Mouse (Mus musculus) liver, embryonic 14.5 days (tissue): ENCODE results near the gene C2cd2. TPM values are rescaled to one million over a fixed set of nuclear protein-coding genes. Genes with fewer than 3 reads are reported as not detected.

Source experiments
- ATAC-seq: fragments of 200-750 bp; cut with Nextera tagmentation; 2 replicates; pipeline ENCODE4 v1.8.0; 2017; ENCODE audit warnings: moderate number of reproducible peaks, mild to moderate bottlenecking, moderate library complexity; ENCODE audit not compliant: insufficient read depth
- DNase-seq, 3 experiments: peaks; one replicate each; pipeline ENCODE4 v3.0.0-alpha.2; 2012 to 2013; ENCODE audit warnings: low read depth in 3 of 3, low spot score in 3 of 3
- H3K27ac ChIP-seq: fragments of 300-500 bp; sonication (generic); 2 replicates; pipeline ENCODE4 v1.5.1; 2014; ENCODE audit warnings: moderate library complexity, mild to moderate bottlenecking, control low read depth, inconsistent platforms
- H3K27me3 ChIP-seq: fragments of 300-500 bp; sonication (generic); 2 replicates; pipeline ENCODE4 v1.6.1; 2014; ENCODE audit warnings: mild to moderate bottlenecking, low read length, moderate library complexity; ENCODE audit not compliant: control insufficient read depth, insufficient read depth
- H3K36me3 ChIP-seq: fragments of 300-500 bp; sonication (generic); replicated peaks from 2 replicates; pipeline ENCODE4 v1.6.1; 2014; ENCODE audit warnings: low read depth; ENCODE audit not compliant: control insufficient read depth, insufficient read depth
- H3K4me1 ChIP-seq, 2 experiments: fragments of 200-500 bp in 1 of 2; fragments of 300-500 bp in 1 of 2; sonication (generic) in 1 of 2; replicated peaks; 2 replicates each; pipeline ENCODE4 v1.6.1; 2012 to 2014; ENCODE audit warnings: antibody characterized with exemption in 1 of 2, inconsistent platforms in 1 of 2, low read length in 1 of 2; ENCODE audit not compliant: control insufficient read depth in 2 of 2, insufficient read depth in 2 of 2
- H3K4me2 ChIP-seq: fragments of 300-500 bp; sonication (generic); 2 replicates; pipeline ENCODE4 v1.6.1; 2014; ENCODE audit warnings: low read depth, mild to moderate bottlenecking, control low read depth, moderate library complexity
- H3K4me3 ChIP-seq, 2 experiments: fragments of 200-500 bp in 1 of 2; fragments of 300-500 bp in 1 of 2; sonication (generic) in 1 of 2; 2 replicates each; pipeline ENCODE4 v1.5.1; 2012 to 2014; ENCODE audit warnings: low read depth in 2 of 2, low read length in 2 of 2, mild to moderate bottlenecking in 2 of 2, control low read depth in 1 of 2, inconsistent platforms in 1 of 2, moderate library complexity in 1 of 2; ENCODE audit not compliant: insufficient read depth in 1 of 2
- H3K9ac ChIP-seq: fragments of 300-500 bp; sonication (generic); replicated peaks from 2 replicates; pipeline ENCODE4 v1.6.1; 2014; ENCODE audit warnings: mild to moderate bottlenecking, control low read depth, moderate library complexity
- H3K9me3 ChIP-seq: fragments of 300-500 bp; sonication (generic); 2 replicates; pipeline ENCODE4 v1.6.1; 2016; ENCODE audit warnings: low read length, mixed read lengths; ENCODE audit not compliant: control insufficient read depth
- CTCF ChIP-seq: IDR thresholded peaks from 2 replicates; pipeline ENCODE4 v1.5.1; 2016; ENCODE audit warnings: antibody characterized with exemption, low read depth, control low read depth
- EP300 ChIP-seq: IDR thresholded peaks from 2 replicates; pipeline ENCODE4 v1.6.1; 2016; ENCODE audit warnings: antibody characterized with exemption, low read depth
- WGBS: fragments of 180-500 bp; shearing (Covaris S2); extraction: QIAGEN DNeasy Blood & Tissue Kit; methylation state at CpG from one replicate; pipeline ENCODE4 v1.1.7; 2014; ENCODE audit not compliant: insufficient replicate concordance; 5-methylcytosine and 5-hydroxymethylcytosine counted together
- polyA plus RNA-seq, 2 experiments: library from polyadenylated mRNA; depleted of rRNA in 1 of 2; stranded (reverse) in 1 of 2; unstranded in 1 of 2; fragments of >200 nt; fragmentation: Nextera tagmentation in 1 of 2; extraction: Ambion mirVana in 1 of 2; gene quantifications; 2 replicates each; pipeline versions ENCODE4 v1.2.1 to v1.2.3; 2012 to 2014

C2cd2 gene
- polyA plus RNA-seq, 2 experiments = 1.9 to 4.6 TPM

DNA sequence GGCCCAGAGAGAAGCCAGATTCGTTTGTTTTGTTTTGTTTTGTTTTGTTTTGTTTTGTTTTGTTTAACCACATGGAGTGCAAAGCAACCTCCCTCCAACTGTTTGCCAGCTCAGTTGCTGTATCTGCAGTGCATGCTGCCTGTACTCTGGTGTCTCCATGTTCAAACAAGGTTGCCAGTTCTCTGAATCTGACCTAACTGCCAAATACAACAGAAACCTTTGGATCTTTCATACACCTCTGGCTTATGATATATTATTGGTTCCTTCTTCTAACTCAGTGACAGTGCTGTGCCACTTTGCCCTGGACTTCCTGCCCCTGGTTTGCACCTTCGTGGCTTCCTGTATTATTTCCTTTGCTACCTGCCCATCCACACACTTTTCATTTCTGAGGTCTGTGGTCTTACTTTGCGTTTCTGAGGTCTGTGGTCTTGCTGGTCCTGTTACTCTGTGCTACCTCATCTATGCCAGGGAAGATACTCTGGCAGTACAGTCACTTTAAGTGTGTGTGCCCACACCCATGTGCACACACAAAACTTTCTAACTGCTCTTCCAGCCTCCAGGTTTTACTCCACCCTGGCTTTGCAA, 1.6 kb upstream of the C2cd2 start:
- Histone ChIP-seq H3K4me3 (no peak overlapping the region), H3K27ac (no peak overlapping the region), H3K36me3 (no peaks in the 10 kb centered on the region), H3K4me1 (peaks cover 25 to 27% of the 10 kb centered on the region in 2 experiments), H3K9ac (no peak overlapping the region), H3K4me2 (no peak overlapping the region), H3K27me3 (no peaks in the 10 kb centered on the region), H3K9me3 (no peaks in the 10 kb centered on the region)
- 57% methylated on average over 3 of the region's 3 CpGs for WGBS
- no peak for TF ChIP-seq EP300
- TF ChIP-seq CTCF = no peak
- ATAC-seq (no peak), DNase-seq (no peak)

DNA sequence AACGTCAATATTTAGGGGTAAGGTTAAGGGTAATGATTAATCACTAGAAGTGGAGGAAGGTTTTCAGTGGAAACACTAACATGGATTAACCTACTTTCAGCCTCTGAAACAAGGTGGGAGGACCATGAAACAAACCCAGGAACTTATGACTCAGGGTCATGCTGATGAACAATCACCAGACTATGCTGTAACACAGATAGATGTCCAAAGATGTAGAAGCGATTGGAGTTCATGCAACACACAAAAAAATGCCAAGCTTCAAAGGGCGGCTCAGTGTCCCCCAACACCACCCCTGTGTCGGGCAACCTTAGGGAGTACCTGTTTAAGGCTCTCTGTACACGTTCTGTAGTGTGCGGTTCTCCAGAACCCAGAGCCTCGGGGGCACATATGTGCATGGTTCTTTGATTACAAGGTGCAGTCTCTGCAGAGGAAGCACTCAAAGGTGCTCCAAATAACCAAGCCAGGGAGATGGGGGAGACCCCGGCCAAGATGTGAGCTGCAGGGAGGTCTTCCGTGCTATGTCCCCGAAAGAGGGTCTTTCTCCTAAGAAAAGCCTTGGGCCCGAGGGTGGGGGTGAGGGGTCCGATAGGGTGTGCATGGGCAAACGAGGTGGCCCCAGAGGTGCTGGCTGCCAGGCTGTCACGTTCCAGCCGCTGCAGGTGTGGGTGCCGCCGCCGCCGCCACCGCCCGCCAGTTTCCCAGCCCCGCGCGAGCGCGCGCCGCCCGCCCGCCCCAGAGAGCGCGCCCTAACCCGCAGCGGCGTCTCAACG, 832 bp downstream of the C2cd2 start:
- H3K27me3 ChIP-seq = no peaks in the 10 kb centered on the region
- peaks cover 40% of the 10 kb centered on the region in 2 experiments for H3K4me1 ChIP-seq
- no peaks in the 10 kb centered on the region for H3K9me3 ChIP-seq
- ATAC-seq = 0 out of 2 replicates have a peak, but pooled peaks have one; percentile 1
- WGBS = 5% methylated on average over 36 of the region's 36 CpGs
- no peak for DNase-seq
- TF ChIP-seq EP300 (no peak), CTCF (no peak)
- no peaks in the 10 kb centered on the region for H3K36me3 ChIP-seq
- H3K27ac ChIP-seq = peak overlapping the region; percentile 70
- peak overlapping the region; percentile 75 for H3K4me2 ChIP-seq
- H3K4me3 ChIP-seq = peak overlapping the region; percentile 70 to 72
- peak overlapping the region; percentile 73 for H3K9ac ChIP-seq

DNA sequence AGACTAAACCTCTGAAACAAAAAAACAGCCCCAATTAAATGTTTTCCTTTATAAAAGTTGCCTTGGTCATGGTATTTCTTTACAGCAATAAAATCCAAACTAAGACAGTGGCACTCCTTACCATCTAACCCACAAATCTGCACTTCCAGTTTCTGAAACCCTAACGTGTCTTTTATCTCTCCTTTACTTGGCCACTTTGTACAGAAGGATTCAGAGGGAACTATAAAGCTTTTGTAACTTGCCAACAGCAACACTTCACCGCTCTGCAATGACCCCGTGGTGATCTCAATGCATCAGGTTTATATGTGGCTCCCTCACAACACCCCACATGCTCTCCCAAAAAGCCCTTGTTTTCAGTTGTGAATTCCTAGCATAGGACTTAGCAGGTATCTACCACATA, 2.0 kb downstream of the C2cd2 start:
- ATAC-seq (no peak), DNase-seq (no peak)
- Histone ChIP-seq H3K9me3 (no peaks in the 10 kb centered on the region), H3K4me2 (peak overlapping the region; percentile 75), H3K27ac (no peak overlapping the region), H3K36me3 (no peaks in the 10 kb centered on the region; the same call in 1 of the 2 replicates), H3K27me3 (no peaks in the 10 kb centered on the region), H3K4me3 (no peak overlapping the region), H3K9ac (no peak overlapping the region), H3K4me1 (peaks cover 40% of the 10 kb centered on the region in 2 experiments)
- no peak for TF ChIP-seq EP300
- TF ChIP-seq CTCF = no peak
- 58% methylated on average over 3 of the region's 3 CpGs for WGBS

DNA sequence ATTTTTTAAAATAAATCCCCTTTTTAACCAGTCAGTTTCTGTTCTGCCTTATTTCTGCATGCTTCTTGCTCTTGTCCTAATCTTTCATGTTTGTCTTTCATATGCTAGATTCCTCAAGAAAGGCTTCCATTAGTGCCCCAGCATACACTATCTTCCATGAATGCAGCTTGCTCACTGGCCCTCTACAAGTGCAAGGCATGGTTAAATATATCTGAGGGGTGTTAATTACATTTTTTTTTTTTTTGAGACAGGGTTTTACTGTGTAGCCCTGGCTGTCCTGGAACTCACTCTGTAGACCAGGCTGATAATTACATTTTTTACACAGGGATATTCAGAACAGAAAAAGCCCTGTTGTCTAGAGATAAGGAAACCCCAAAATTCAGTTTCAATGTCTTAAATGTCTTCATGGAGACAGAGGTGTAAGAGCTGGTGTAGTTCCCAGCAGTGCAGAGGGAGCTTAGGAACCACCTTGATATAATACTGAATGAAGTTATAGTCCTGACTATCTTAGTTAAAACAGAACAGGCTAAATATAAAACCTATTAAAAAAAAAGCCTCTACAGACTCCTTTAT, 3.9 kb downstream of the C2cd2 start:
- Histone ChIP-seq H3K9ac (no peak overlapping the region), H3K4me2 (no peak overlapping the region), H3K27me3 (no peaks in the 10 kb centered on the region), H3K36me3 (peaks cover 3% of the 10 kb centered on the region), H3K9me3 (no peaks in the 10 kb centered on the region), H3K4me1 (peaks cover 37 to 42% of the 10 kb centered on the region in 2 experiments), H3K4me3 (no peak overlapping the region), H3K27ac (peak overlapping the region; percentile 11)
- DNase-seq = no peak
- TF ChIP-seq EP300 = peak; percentile 54
- no peak for TF ChIP-seq CTCF
- no peak for ATAC-seq

DNA sequence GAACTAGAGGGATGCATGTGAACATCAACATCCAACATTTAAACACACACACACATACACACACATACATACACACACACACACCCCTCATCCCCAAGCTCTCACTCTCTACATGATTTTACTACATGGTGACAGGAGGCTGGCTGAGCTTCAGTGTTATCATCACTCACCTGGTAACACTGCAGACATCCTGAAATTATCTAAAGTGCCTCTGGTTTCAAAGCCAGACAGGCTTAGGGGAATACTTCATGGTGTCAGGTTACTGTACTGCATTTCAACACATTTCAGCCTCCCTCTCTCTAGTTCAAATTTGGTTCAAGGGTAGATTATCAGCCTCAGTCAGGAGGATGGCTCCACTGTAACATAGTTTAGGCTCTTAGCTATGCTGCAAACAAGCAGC, 4.8 kb downstream of the C2cd2 start:
- Histone ChIP-seq H3K4me1 (peaks cover 41 to 45% of the 10 kb centered on the region in 2 experiments), H3K27ac (peak overlapping the region; percentile 11; the same call in 1 of the 2 replicates), H3K9ac (no peak overlapping the region)

More for the DNA sequence above, 4.8 kb downstream of the C2cd2 start:
- no peaks in the 10 kb centered on the region for H3K27me3 ChIP-seq
- TF ChIP-seq CTCF (no peak), EP300 (0 out of 2 replicates have a peak, but pooled peaks have one; percentile 20)
- H3K4me2 ChIP-seq = no peak overlapping the region
- H3K9me3 ChIP-seq = no peaks in the 10 kb centered on the region
- H3K36me3 ChIP-seq = peaks cover 3% of the 10 kb centered on the region
- DNase-seq (no peak), ATAC-seq (no peak)
- no peak overlapping the region for H3K4me3 ChIP-seq
